Mouse (Mus musculus) right cerebral cortex, adult 2 months (tissue): ENCODE measurements around the gene Catsperd.
"Not testable (repeated sequence)": the region's sequence is repeated elsewhere in the genome, so short reads cannot be mapped to it uniquely, and the experiment has no call there.

Experiments
- DNase-seq, 2 experiments: peaks; one replicate each; pipeline ENCODE4 v3.0.0; 2021 to 2022; ENCODE audit warnings: low spot score in 2 of 2

Catsperd gene

DNA sequence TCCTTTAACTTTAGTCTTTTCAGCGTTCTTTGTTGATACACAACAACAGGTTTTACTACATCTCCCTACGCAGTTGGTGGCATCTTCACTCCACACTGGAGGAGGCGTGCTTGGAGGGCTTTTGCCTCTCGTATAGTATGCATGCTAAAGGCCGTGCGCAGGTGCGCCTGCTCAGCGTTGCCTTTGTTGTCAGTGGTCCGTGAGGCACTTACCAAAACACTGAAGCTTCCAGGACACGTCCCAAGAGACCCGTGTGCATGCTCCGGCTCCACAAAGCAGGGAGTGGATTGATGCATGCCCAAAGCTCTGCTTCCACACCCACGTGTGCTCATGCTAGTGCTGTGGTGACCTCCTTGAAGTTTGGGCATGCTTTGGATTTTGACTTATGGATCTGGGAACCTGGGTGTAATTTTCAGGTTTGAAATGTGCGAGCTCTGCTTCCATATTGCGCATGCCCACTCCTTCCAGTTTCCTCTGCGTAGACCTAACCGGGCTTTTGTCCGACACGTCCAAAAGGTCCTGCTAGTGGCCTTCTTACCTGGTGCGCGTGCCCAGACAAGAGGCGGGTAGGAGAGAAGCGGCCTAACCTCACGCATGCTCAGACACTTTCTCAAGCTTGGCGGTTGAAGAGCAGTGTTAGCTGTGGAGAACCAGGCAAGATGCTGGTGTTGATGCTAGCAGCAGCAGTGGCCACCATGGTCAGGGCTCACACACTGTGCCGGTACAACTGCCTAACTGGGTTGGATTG, at the start of gene Catsperd:
Catsperd (plus strand) TSS at position 614 of the 748 bp plus-strand sequence.
- DNase-seq = no peak

DNA sequence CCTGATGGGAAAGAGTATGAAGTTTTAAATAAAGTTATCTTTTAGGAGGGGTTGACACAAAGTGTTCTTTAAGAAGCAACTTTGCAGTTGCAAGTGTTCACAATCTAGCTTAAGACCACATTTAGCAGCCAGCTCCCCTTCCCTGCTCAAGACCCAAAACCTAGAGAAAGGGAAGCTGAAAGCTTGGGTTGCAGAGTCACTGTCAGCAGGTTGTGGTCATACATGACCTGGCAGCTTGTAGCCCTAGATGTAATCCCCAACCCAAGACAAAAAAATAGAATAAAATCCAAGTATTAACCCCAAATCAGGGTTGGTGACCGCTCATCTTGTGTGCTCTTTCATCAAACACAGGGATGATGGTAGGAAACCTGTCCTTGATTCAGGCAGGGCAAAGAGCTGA, 44.9 kb upstream of the Catsperd start:
- DNase-seq = no peak

DNA sequence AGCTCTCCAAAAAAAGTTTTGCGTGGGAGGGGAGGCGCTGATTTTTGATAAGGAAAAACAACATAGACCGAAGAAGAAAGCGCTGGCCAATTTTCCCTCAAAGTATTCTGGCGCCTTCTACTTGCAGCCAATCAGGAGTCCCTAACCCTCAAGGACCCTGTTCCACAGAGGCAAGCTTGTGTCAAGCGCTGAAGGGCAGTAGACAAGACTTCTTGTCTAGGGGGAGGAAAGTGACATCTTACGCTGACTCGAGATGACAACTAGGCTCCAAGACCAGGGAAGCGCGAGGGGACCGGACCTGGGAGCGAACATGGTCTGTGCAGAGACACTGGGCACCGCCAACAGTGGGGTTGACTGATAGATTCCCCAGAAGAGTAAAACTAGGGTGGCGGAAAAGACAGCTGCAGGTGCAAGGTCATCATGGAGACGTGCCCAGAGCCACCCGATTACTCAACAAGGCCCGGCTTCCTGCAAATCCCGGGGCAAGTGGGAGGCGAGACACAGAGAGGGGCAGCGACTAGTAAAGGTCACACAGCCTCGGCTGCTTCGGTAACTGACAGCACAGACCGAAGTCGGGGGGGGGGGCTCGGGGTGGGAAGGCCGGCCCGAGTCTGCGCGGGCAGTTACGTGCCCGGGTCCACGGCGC, 44.2 kb upstream of the Catsperd start:
- DNase-seq = no peak

GRCm38 (mm10) chr17:56584257-56585130, 43.4 kb upstream of the Catsperd start, which contains the start of the genes Safb2 and Safb:
TSS of gene Safb2 (minus strand) at chr17:56584585.
TSS of gene Safb (plus strand) at chr17:56584825.
- DNase-seq = peak; percentile 98 to 99

DNA sequence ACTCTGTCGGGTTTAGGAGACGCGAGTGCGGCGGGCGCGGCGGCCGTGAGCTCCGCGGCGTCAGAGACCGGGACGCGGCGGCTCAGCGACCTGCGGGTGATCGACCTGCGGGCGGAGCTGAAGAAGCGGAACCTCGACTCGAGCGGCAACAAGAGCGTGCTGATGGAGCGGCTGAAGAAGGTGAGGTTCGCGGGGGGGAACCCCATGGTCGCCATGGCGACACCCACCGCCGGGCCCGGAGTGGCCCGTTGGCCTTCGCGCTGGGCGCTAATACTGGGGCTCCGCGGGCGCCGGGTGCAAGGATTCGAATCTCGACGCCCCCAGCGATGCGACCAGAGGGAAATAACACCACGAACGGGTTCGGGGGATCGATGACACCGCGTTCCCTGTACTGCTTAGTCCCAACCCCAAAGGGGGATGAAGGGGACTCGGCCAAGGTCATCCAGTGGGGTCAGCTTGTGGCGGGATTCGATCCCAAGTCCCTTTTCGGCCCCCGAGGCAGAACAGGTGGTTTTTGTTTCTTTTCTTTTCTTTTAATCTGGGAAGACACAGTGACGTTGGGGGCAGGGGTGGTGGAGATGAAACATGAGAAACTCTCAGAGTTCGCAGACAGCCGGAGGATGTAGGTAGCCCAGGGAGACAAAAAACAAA, 42.6 kb upstream of the Catsperd start:
- peak in 1 of 2 experiments; percentile 59 for DNase-seq

DNA sequence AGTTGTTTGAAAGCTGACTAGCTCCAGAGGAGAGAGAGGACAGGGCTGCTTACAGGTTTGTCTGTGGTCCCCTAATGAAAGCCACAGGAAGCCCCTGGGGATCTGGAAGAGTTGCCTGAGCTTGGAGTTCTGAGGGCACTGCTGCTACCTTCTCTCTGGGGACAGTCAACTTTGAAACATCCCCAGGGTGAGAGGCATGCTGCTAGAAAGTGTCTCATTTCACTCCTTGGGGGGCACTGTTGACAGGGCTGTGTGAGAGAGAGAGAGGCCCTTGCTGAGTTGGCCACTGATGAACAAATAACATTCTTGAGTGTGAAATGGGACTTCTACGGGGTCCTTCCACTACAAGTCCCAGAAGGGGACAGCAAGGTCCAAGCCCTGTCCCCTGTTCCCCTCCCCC, 40.2 kb upstream of the Catsperd start:
- DNase-seq = no peak

DNA sequence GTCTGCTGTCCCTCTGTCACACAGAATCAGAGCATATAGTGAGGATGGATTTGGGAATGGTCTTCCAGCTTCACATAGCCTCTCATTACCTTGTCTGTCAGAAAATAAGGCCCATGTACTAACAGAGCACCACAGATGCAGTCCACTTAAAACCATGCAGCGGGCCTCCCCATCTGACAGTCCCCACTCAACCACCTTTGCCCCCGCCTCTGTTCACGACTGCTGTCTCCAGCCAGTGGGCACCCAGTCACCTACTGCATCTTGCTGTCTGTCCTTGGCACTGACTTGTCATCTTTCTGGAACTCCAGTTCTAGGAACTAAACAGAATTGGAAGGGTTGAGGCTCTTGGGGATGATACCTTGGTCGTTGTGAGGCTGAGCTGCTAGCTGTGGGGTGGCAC, 39.0 kb upstream of the Catsperd start:
- no peak for DNase-seq

DNA sequence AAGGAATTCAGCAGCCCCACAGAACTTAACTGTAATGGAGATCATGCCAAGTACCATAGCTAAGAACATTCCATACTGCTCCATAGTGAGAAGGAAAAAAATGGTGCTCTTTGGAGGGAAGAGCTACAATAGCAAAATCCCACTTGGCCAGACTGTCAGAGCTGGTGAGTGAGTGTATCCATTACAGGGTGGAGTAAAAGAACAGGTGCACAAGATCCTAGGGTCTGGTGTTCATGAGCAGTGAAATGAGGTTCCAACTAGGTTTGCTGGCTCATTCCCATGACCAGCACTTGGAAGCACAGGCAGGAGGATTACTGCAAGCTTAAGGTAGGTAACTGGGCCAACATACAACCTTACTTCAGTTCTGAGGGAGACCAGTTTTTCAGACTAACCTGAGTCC, 35.4 kb upstream of the Catsperd start:
- DNase-seq = no peak

DNA sequence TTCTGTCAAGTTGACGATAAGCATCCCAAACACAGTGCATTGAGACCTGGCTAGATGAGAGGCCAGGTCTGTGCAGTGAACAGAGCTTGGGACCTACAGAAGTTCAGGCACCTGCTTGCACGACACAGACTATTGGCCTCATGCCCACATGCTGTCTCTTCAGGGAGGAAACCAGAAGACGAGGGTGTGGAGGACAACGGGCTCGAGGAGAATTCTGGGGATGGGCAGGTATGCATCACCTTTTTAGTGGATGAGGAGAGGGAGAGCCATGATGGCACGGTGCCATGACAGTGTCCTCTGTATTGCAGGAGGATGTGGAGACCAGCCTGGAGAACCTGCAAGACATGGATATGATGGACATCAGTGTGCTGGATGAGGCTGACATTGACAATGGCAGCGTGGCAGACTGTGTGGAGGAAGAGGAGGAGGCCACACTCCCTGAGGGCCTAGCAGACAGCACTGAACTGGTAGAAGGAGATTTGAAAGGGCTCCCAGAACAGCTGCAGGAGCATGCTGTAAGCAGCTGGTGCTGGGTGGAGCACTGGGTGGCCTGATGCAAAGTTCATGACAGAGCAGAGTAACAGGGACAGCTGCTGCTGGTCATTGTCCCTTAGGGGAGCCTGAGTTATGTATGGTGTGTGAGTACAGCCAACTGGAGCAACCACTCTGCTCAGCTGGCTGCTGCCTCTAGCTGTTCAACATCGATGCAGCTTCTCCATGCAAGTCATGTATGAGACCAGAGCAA, 34.2 kb upstream of the Catsperd start:
- DNase-seq = no peak

GRCm38 (mm10) chr17:56603186-56604069, 24.5 kb upstream of the Catsperd start:
- no peak for DNase-seq

DNA sequence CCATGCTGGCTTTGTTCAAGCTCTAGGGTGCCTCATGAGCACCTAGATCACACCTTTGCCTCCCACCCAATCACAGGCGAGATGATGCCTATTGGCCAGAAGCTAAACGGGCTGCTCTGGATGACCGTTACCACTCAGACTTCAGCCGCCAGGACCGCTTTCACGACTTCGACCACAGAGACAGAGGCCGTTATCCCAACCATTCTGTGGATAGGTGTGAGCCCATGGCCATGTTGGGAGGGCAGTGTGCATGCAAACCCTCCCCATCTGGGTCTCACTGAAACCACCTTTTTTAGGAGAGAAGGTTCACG, 23.9 kb upstream of the Catsperd start:
- no peak for DNase-seq

DNA sequence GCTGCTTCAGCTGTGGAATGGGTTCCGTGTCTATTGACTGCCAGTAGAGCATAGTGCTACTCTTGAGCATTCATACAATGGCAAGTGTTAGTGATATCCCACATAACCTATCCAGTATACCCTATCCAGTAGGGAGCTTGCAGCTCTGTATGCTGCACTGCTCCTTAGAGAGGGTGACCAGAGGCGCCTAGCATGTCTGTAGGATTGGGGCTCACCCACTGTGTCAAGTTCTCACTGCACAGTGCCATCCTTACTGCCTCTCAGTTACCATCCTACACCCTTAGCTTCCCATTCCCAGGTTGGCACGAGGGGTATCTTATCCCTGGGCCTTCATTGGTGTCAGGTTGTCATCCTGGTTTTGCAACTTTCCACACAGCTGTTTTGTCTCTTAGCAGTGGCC, 23.5 kb upstream of the Catsperd start:
- DNase-seq = no peak

- DNase-seq = no peak
Measured at GRCm38 (mm10) chr17:56605431-56605830, 22.5 kb upstream of the Catsperd start.

DNA sequence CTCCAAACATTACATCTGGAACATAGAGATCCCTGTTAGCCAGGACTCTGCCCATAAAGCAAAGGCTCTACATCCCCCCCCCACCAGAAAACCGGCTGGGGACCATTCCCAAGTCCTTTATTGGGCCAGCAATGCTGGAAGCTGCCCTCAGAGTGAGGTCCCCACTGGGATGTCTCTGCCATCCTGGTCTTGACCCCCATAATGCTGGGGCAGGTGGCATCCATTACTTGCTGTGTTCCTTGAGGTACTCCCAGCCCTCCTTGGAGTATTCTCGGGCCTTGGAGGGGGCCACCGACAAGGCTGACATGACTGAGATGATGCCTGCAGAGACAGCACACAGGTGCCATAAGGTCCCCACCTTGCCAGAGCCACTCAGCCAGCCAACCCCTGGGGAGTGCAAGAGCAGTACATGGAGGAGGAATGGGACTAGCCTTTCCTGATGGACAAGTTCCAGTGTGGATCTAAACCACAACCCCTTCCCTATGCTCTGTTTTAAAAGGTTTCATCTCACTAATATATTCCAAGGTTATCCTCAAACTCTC, 20.4 kb upstream of the Catsperd start:
- DNase-seq = no peak

DNA sequence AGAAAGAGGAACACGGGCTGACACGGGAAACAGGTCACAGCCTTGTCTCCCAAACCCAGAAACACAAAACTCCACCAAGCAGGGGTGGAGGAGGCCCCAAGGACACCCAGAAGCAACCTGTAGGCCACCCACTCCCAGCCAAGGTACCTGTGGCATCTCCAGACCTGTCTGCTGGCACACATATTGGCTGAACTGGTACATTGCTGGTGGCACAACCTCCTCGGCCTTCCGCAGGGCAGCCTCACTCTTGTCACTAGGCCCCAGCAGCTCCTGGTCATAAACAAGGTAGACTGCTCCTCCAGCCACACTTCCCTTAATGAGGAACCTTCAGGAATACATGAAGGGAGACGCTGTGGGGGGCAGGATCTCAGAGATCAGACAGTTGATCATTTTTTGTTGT, 19.2 kb upstream of the Catsperd start:
- no peak for DNase-seq

GRCm38 (mm10) chr17:56609452-56610171, 18.3 kb upstream of the Catsperd start, which contains the start of gene 2410015M20Rik:
TSS of gene 2410015M20Rik (minus strand) at chr17:56609771.
- peak; percentile 98 to 99 for DNase-seq

- DNase-seq = no peak
Measured at GRCm38 (mm10) chr17:56611323-56611722, 16.6 kb upstream of the Catsperd start.

DNA sequence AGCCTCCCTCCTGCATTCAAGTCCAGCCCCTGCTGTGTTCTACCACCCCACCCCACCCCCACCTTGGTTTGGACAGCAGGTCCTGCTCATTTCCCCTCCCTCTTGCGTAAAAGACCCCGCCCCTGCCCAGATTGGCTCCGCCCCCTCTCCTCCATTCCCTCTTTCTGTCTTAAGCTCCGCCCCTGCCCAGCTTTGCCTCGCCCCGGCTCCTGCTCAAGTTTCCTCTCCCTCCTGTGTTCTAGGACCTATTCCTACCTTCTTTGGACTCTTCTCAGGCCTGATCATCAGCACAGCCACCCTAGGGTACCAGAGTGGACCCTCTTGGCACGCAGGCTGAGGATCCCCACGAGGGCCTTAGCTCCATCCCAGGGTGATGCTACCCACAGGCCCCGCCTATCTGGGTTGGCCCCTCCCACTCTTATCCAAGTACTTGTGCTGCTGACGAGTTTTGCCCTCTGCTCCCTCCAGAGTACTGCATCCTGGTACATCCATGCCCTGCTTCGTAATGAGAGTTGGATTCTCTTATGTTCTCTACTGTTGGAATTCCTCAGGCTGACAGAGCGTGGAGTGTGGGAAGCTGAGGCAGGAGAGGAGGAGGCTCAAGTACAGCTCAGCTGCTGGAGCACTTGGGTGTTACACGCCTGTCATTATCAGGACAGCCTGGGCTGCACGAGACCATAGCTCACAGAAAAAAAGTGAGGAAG, 15.9 kb upstream of the Catsperd start:
- no peak for DNase-seq

DNA sequence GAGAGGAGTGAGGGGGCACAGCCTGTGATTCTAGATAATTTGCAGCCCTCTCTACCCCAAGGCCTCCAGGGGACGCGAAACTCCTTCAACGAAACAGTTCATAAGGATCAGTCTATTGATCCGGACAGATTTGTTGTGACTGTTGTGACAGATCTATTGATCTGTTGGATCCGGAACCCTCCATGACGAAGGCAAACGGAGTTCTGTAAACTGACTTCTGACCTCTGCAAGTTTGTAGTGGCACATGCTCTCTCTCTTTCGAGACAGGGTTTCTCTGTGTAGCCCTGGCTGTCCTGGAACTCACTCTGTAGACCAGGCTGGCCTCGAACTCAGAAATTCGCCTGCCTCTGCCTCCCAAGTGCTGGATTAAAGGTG, 15.4 kb upstream of the Catsperd start:
- not testable (repeated sequence) for DNase-seq
